Mouse (Mus musculus) adrenal gland, adult 10 weeks (tissue): ENCODE results near the gene Tas2r135. TPM values are rescaled to one million over a fixed set of nuclear protein-coding genes. Genes with fewer than 3 reads are reported as not detected.

Source experiments
- polyA plus RNA-seq: library from polyadenylated mRNA; stranded (reverse); fragments of 350-450 nt; fragmentation: Illumina TruSeq; extraction: RNeasy Lipid Tissue Mini Kit (QIAGEN cat#74804); gene quantifications from one replicate; pipeline ENCODE4 v1.2.3, GENCODE M21; 2014; ENCODE audit warnings: low read depth, low replicate concordance

The Tas2r135 gene
- not detected for polyA plus RNA-seq

DNA sequence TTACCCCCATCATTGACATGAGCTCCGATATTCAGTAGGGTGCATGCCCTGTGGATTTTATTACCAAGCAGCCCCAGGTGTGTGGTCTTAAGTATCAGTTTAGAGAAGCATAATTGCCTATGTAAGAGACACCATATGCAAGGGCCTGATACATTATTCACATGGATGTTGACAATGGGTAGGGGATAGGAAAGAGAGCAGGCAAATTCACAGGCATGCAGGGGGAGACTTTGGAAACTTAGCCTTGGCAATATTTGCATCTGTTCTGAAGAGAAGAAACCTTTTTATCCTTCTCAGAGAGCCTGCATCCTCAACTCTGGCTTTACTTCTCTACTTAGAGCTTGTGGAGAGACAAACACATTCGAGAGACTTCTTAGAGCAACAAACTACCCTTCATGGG, at the start of gene Tas2r135:
Gene Tas2r135 (plus strand): TSS at position 301 of the 400 bp plus-strand sequence.

DNA sequence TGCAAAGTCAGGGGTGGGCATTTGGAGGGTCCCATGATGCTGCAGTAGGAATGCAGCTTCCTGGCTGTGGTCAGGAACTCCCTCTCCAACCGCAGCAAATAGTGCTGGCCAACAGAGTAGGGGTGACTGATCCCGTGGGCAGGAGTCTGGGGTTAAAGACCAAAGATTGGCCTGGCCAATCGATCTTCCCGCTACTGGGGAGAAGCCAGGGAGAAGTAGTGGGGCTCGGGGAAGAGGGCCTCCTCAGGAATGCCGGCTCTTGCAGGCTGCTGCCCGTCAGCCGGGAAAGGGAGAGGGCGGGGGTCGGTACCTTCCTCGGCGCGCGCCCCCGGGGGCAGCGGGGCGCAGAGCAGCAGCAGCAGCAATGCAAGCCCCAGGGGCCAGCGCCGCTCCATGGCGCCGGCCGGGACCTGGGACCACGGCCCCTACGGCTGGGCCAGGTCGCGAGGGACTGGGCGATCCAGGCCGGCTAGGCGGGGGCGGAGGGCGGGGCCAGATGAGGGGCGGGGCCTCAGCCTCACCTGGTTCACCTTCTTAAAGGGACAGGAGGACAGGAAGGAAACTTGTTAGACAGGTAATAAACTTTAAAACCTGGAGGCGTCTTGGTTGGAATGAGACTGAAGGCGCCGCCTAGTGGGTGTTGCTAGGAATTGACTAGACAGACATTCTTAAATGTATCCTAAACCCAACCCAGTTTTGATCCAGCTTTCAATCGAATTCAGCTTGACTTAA, 32.3 kb upstream of the Tas2r135 start, which contains the start of gene Epha1:
Gene Epha1 (minus strand): TSS at position 453 of the 732 bp plus-strand sequence.

DNA sequence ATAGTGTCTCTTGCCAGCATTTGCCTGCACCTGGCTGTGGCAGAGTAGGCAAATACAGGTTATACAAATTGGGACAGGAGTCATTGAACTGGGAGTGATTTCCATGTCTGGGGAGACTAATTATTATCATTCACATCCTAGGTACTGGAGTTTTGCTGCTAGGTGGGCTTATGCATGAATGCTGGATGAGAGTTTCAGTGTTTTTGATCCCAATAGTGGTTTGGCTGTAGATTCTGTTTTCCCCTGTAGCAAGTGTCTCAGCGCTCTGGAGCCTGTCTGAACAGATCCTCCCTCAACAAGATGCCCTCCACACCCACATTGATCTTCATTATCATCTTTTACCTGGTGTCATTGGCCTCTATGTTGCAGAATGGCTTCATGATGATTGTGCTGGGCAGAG, 5.3 kb upstream of the Tas2r135 start, which contains the start of gene Tas2r143:
Gene Tas2r143 (plus strand): TSS at position 301 of the 400 bp plus-strand sequence.

DNA sequence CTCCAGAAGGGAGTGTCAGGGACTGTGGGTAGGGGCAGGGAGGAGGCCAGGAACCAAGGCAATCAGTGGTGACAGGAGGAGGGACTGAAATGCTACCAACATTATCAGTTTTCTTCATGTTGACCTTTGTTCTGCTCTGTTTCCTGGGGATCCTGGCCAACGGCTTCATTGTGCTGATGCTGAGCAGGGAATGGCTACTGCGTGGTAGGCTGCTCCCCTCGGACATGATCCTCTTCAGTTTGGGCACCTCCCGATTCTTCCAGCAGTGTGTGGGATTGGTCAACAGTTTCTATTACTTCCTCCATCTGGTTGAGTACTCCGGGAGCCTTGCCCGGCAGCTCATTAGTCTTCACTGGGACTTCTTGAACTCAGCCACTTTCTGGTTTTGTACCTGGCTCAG, 29.2 kb downstream of the Tas2r135 start, which contains the start of gene Tas2r126:
Gene Tas2r126 (plus strand): TSS at position 90 of the 400 bp plus-strand sequence.

Other genes starting within 250 kb of the Tas2r135 start
- gene Tas2r144, start 190.1 kb upstream of the Tas2r135 start, polyA plus RNA-seq: not detected
- 173 TPM for gene Gstk1, start 159.5 kb upstream of the Tas2r135 start, polyA plus RNA-seq
- not detected for gene Tmem139, start 143.5 kb upstream of the Tas2r135 start, polyA plus RNA-seq
- 23.4 TPM for gene Casp2, start 140.4 kb upstream of the Tas2r135 start, polyA plus RNA-seq
- 0.23 TPM for gene Clcn1, start 118.7 kb upstream of the Tas2r135 start, polyA plus RNA-seq
- gene Fam131b, start 80.8 kb upstream of the Tas2r135 start, polyA plus RNA-seq: not detected
- gene Zyx, start 55.8 kb upstream of the Tas2r135 start, polyA plus RNA-seq: 2.6 TPM
- gene Epha1, start 32.2 kb upstream of the Tas2r135 start, polyA plus RNA-seq: 0.17 TPM
- gene Tas2r143, start 5.2 kb upstream of the Tas2r135 start, polyA plus RNA-seq: not detected
- gene Tas2r126, start 29.1 kb downstream of the Tas2r135 start, polyA plus RNA-seq: not detected
- not detected for gene Olfr458, start 59.8 kb downstream of the Tas2r135 start, polyA plus RNA-seq
- not detected for gene Olfr457, start 70.9 kb downstream of the Tas2r135 start, polyA plus RNA-seq
- not detected for gene Olfr456, start 81.8 kb downstream of the Tas2r135 start, polyA plus RNA-seq
- gene Olfr455, start 142.2 kb downstream of the Tas2r135 start, polyA plus RNA-seq: not detected
- gene Tcaf3, start 192.3 kb downstream of the Tas2r135 start, polyA plus RNA-seq: not detected
- 11.6 TPM for gene Tcaf2, start 239.8 kb downstream of the Tas2r135 start, polyA plus RNA-seq